Mouse (Mus musculus) kidney, adult 2 months (tissue): ENCODE measurements around the gene Cct8l1.

Experiments
- CTCF ChIP-seq: fragments of 200-500 bp; conservative IDR thresholded peaks from 2 replicates; pipeline ENCODE4 v1.5.1; 2011; ENCODE audit warnings: low read depth, mild to moderate bottlenecking, control low read depth, low read length, moderate library complexity, mixed read lengths; ENCODE audit not compliant: insufficient read depth, insufficient read length
- POLR2A ChIP-seq: fragments of 200-500 bp; IDR thresholded peaks from one replicate; pipeline ENCODE4 v1.6.1; 2011; ENCODE audit warnings: low read depth, low read length, control low read depth

GRCm38 (mm10) chr5:25475789-25476188 lies 40.1 kb upstream of the Cct8l1 start:
- TF ChIP-seq CTCF (no peak), POLR2A (no peak)
